Mouse (Mus musculus) neural tube, embryonic 13.5 days (tissue): ENCODE measurements at regions not wholly inside any gene's neighbourhood (a gene's known extent, or its start where the extent isn't known, plus 50 kb on each side); places are given as distances from the start of the nearest gene placed in this dataset.

Source experiments
- ATAC-seq: fragments of 200-750 bp; cut with Nextera tagmentation; 2 replicates; pipeline ENCODE4 v1.8.0; 2017; ENCODE audit warnings: low read depth, mild to moderate bottlenecking, moderate TSS enrichment, moderate library complexity
- H3K27ac ChIP-seq: fragments of 300-500 bp; sonication (generic); replicated peaks from 2 replicates; pipeline ENCODE4 v1.5.1; 2015; ENCODE audit warnings: moderate library complexity, mild to moderate bottlenecking, inconsistent platforms
- H3K27me3 ChIP-seq: fragments of 300-500 bp; sonication (generic); 2 replicates; pipeline ENCODE4 v1.6.1; 2015; ENCODE audit warnings: mild to moderate bottlenecking, inconsistent platforms
- H3K36me3 ChIP-seq: fragments of 300-500 bp; sonication (generic); 2 replicates; pipeline ENCODE4 v1.6.1; 2015; ENCODE audit warnings: mild to moderate bottlenecking, inconsistent platforms
- H3K4me1 ChIP-seq: fragments of 300-500 bp; sonication (generic); replicated peaks from 2 replicates; pipeline ENCODE4 v1.6.1; 2015; ENCODE audit warnings: inconsistent platforms
- H3K4me2 ChIP-seq: fragments of 300-500 bp; sonication (generic); 2 replicates; pipeline ENCODE4 v1.6.1; 2015; ENCODE audit warnings: inconsistent platforms, mild to moderate bottlenecking, moderate library complexity
- H3K4me3 ChIP-seq: fragments of 300-500 bp; sonication (generic); 2 replicates; pipeline ENCODE4 v1.5.1; 2015; ENCODE audit warnings: mild to moderate bottlenecking, inconsistent platforms
- H3K9ac ChIP-seq: fragments of 300-500 bp; sonication (generic); 2 replicates; pipeline ENCODE4 v1.6.1; 2015; ENCODE audit warnings: moderate library complexity, mild to moderate bottlenecking, inconsistent platforms
- H3K9me3 ChIP-seq: fragments of 300-500 bp; sonication (generic); 2 replicates; pipeline ENCODE4 v1.6.1; 2016; ENCODE audit warnings: inconsistent platforms
- WGBS: fragments of 180-500 bp; shearing (Covaris S2); methylation state at CpG from one replicate; pipeline ENCODE4 v1.1.7; 2015; 5-methylcytosine and 5-hydroxymethylcytosine counted together

DNA sequence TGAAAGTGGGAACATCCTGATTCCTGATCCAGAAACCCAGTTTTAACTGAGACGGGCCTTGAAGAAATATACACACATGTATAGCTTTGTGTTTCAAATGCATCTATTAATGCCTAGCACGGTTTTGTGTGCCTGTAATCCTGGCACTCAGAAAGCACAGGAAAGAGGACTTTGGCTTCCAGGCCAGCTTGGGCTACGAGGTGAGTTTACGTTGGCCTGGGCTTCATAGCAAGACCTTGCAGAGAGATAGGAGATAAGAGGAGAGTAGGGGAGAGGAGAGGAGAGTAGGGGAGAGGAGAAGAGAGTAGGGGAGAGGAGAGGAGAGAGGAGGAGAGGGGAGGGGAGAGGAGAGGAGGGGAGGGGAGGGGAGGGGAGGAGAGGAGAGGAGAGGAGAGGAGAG lies 234.9 kb upstream of the Klf4 start:
- no peak overlapping the region for H3K27ac ChIP-seq
- no peak overlapping the region for H3K4me3 ChIP-seq
- ATAC-seq = no peak
- no peaks in the 10 kb centered on the region for H3K27me3 ChIP-seq
- H3K9me3 ChIP-seq = no peaks in the 10 kb centered on the region
- no peak overlapping the region for H3K4me2 ChIP-seq
- no peaks in the 10 kb centered on the region for H3K4me1 ChIP-seq
- H3K9ac ChIP-seq = no peak overlapping the region
- H3K36me3 ChIP-seq = no peaks in the 10 kb centered on the region
- WGBS = 92% methylated on average over 4 of the region's 4 CpGs

DNA sequence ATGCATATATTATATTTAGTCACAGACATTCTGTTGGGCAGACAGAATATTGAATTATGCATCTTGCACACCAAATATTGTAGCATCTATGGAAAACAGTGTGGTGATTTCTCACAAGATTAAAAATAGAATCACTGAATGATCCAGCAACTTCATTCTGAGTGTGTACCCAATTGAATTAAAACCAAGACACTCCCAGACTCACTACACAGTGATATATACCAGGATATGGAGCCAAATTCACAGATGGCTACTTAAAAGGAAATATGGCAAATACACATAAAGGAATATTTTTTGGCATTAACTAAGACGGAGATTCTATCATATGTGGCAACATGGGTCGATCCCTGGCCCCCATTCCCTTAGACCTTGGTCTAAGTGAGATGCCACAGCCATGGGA lies 233.5 kb upstream of the Klf4 start:
- Histone ChIP-seq H3K27me3 (no peaks in the 10 kb centered on the region), H3K4me2 (no peak overlapping the region), H3K4me3 (no peak overlapping the region), H3K9ac (no peak overlapping the region), H3K27ac (no peak overlapping the region), H3K4me1 (no peaks in the 10 kb centered on the region), H3K36me3 (no peaks in the 10 kb centered on the region), H3K9me3 (no peaks in the 10 kb centered on the region)
- WGBS = 91% methylated on average over 2 of the region's 2 CpGs
- no peak for ATAC-seq

DNA sequence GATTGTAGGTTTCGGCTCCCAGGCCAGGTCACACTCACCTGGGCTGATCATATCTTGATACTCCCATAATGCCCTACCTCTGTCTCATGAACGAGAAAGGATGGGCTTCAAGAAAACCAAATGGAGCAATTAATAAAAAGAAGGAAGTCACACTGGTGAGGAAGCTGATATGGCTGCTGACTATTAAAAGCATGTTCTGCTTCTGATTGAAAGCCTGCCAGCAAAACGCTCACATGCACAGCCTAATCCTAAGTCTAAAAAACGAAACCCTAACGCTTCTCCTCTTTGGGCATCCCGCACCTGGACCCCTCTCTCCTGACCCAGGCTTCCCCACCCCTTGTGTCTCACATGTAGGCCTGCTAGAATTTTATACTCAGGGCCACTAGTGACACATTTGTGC lies 230.8 kb upstream of the Klf4 start:
- H3K9me3 ChIP-seq = no peaks in the 10 kb centered on the region
- no peak overlapping the region for H3K9ac ChIP-seq
- H3K4me3 ChIP-seq = no peak overlapping the region
- H3K4me1 ChIP-seq = no peaks in the 10 kb centered on the region
- no peak overlapping the region for H3K4me2 ChIP-seq
- ATAC-seq = no peak
- H3K27ac ChIP-seq = no peak overlapping the region
- 87% methylated on average over 6 of the region's 6 CpGs for WGBS
- no peaks in the 10 kb centered on the region for H3K27me3 ChIP-seq
- no peaks in the 10 kb centered on the region for H3K36me3 ChIP-seq

DNA sequence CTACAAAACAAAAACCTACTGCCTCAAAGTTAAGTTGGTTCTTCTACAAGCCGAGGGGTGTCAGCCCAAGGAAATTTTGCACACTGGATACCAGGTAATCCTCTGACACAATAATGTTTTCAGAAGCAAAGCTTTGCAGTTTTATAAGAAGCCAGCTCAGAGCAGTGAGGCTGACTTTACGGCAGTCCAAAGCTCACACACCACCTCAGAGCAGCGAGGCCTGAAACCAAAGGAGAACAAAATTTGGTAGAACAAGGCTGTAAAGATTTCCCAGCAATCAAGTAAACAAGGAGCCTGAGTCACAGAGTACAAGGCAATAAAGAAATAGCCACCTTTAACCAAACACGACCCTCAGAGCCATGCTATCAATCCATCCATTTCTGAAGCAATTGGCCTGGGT lies 230.1 kb upstream of the Klf4 start:
- 53% methylated on average over 4 of the region's 4 CpGs for WGBS

DNA sequence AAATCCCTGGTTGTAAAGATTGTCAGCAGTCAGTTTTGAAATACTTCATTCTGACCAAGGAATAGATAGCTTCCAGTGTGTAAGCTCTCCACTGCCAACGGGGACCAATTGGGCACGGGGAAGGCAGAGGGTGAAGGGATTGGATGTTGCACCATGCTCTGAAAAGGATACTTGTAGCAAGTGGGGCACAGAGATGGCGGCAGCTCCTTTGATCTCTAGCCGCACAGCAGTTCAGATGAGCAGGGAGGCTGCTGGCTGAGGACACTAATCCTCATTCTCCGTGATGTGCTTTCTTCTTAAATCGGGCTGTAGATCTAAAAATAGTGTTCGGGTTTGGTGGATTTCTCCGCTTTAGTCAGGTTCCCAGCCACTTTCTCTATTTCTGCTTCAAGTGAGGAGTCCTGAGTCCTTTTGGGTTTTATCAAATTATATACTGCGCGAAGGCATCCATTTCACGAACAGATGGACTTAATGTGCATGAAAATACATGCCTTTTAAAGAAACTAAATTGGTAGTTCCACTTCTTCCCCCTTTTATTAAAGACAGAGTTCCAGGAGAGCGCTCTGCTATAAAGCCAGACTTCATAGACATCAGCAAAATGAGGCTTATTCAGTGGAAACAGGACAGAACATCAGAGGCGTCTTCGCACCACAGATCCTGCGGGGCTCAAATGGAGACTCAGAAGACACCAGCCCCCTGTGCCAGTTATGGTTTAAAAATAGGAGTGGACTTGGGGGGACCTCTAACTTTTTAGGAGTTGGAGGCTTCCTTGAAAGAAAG lies 225.1 kb upstream of the Klf4 start:
- no peak for ATAC-seq
- 49% methylated on average over 15 of the region's 15 CpGs for WGBS
- Histone ChIP-seq H3K4me1 (peaks cover 9% of the 10 kb centered on the region; the same call in 1 of the 2 replicates), H3K4me2 (no peak overlapping the region), H3K9ac (no peak overlapping the region), H3K36me3 (no peaks in the 10 kb centered on the region), H3K27me3 (no peaks in the 10 kb centered on the region), H3K27ac (no peak overlapping the region), H3K9me3 (no peaks in the 10 kb centered on the region), H3K4me3 (no peak overlapping the region)

More for the DNA sequence above, 230.1 kb upstream of the Klf4 start:
- Histone ChIP-seq H3K36me3 (no peaks in the 10 kb centered on the region), H3K4me3 (no peak overlapping the region), H3K9ac (no peak overlapping the region), H3K4me1 (peaks cover 5% of the 10 kb centered on the region; the same call in 1 of the 2 replicates), H3K27ac (no peak overlapping the region), H3K9me3 (no peaks in the 10 kb centered on the region), H3K27me3 (no peaks in the 10 kb centered on the region), H3K4me2 (no peak overlapping the region)
- no peak for ATAC-seq

DNA sequence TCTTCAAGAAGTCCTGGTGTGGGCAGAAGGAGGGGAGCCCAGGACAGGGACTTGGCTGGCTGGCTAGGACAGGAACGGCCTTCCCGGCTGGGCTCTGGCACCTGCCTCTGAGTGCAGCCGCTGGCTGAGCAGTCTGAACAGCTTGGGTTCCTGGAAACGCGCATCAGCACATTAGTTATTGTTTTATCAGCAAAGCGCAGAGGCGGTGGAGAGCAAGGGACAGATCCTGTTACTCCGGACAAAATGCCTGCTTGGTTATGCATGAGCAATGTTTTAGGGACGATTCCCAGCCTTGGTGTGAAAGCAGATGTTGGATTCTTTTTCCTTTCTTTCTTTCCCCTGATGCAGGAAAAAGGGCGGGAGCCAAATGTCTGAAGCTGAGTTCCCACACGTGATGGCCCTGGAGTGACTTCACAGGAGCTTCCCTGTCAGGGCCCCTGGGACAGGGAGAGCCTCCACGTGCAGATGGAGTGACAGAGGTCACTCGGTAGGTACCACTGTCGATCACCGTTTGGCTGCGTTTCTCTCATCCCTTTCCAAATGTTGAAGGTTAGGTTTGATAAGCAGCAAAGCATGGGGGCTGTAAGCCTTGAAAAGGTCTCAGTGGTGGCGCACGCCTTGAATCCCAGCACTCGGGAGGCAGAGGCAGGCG lies 217.8 kb upstream of the Klf4 start:
- no peaks in the 10 kb centered on the region for H3K27me3 ChIP-seq
- H3K36me3 ChIP-seq = no peaks in the 10 kb centered on the region
- H3K4me2 ChIP-seq = no peak overlapping the region
- no peaks in the 10 kb centered on the region for H3K4me1 ChIP-seq
- H3K9ac ChIP-seq = no peak overlapping the region
- no peak for ATAC-seq
- no peaks in the 10 kb centered on the region for H3K9me3 ChIP-seq
- 72% methylated on average over 20 of the region's 20 CpGs for WGBS
- no peak overlapping the region for H3K27ac ChIP-seq
- H3K4me3 ChIP-seq = no peak overlapping the region

DNA sequence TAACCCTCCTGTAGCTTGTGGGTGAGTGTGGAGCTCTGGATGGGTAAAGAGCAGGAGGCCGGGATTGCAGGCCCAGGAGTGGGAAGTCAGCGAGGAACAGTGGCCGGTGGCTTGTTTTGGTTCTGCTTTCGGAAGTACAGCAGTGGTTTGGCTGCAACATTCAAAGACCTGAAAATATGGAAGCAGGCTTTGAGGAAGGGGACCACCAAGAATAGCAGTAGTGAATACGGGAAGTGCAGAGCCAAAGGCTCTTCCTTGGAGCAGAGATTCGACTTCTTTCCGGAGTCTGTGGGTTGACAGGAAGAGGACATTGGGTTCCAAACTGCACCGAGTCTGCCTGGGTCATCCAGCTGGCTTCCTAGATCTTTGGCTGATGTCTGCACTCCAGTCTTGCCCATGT lies 209.1 kb upstream of the Klf4 start:
- no peak overlapping the region for H3K4me2 ChIP-seq

DNA sequence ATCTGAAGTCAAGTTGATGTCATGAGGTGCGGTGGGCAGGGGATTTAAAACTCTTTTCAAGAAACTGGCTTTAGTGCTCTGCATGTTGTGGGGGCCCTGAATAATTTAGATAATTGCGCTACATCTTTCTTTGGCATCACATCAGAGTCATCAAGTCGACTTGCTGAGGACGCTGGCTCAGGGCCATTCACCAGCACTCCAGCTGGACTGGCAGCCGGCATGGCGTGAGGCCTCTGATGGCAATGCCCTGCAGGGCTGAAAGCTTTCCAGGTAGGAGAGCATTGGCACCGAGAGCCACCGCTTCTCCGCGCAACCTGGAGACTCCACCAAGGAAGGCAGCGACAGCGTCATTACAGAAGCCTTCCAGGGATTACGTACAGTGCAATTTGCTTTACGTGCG lies 207.8 kb upstream of the Klf4 start:
- no peaks in the 10 kb centered on the region for H3K36me3 ChIP-seq
- no peak for ATAC-seq
- H3K4me3 ChIP-seq = no peak overlapping the region
- H3K27me3 ChIP-seq = no peaks in the 10 kb centered on the region
- H3K27ac ChIP-seq = no peak overlapping the region
- no peak overlapping the region for H3K9ac ChIP-seq
- 87% methylated on average over 15 of the region's 15 CpGs for WGBS
- H3K4me2 ChIP-seq = no peak overlapping the region
- H3K9me3 ChIP-seq = no peaks in the 10 kb centered on the region
- H3K4me1 ChIP-seq = no peaks in the 10 kb centered on the region

More for the DNA sequence above, 209.1 kb upstream of the Klf4 start:
- H3K36me3 ChIP-seq = no peaks in the 10 kb centered on the region
- no peaks in the 10 kb centered on the region for H3K9me3 ChIP-seq
- no peak overlapping the region for H3K27ac ChIP-seq
- no peaks in the 10 kb centered on the region for H3K27me3 ChIP-seq
- no peak overlapping the region for H3K9ac ChIP-seq
- no peaks in the 10 kb centered on the region for H3K4me1 ChIP-seq
- 92% methylated on average over 8 of the region's 8 CpGs for WGBS
- H3K4me3 ChIP-seq = no peak overlapping the region
- ATAC-seq = no peak

DNA sequence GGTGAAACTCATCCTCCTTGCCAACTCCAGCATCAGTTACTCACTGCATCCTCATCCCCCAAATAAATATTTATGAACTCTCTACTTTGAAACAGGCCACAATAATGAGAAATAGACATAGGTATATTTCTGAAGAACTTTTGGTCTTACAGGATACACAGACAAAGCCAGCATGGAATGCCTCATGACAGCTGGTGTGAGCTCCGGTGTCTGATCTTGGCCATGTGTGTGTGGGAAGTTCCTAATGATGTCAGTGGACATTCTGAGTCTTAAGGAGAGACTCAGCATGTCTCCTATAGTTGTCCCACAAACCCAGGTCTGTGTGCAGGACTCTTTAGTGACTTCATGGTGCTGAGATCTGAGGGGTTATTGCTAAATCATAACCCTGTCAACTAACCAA lies 206.4 kb upstream of the Klf4 start:
- ATAC-seq = no peak
- 93% methylated on average over 1 of the region's 1 CpGs for WGBS

DNA sequence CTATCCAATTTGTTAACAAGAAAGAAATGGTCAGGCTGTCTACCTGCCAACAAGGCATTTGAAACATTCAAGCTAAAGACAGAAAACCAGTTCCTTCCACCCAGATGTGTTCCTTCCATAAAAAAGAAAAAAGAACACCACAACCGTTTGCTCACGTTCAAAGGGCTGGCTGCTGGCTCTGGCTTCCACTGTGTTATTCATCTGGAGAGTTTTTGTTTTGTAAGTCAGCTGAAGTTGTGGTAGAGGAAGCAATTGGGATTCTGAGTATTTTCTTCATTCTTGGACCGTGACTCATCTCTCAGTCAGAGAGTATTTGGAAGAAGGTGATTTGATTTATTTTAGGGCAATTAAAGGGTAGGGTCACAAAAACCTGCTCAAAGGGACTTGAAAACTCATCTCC lies 203.2 kb upstream of the Klf4 start:
- no peak for ATAC-seq
- Histone ChIP-seq H3K9me3 (no peaks in the 10 kb centered on the region), H3K36me3 (no peaks in the 10 kb centered on the region), H3K9ac (no peak overlapping the region), H3K4me1 (no peaks in the 10 kb centered on the region), H3K4me2 (no peak overlapping the region), H3K4me3 (no peak overlapping the region), H3K27me3 (no peaks in the 10 kb centered on the region), H3K27ac (no peak overlapping the region)
- 48% methylated on average over 3 of the region's 3 CpGs for whole genome bisulfite sequencing

More for the DNA sequence above, 206.4 kb upstream of the Klf4 start:
- Histone ChIP-seq H3K9me3 (no peaks in the 10 kb centered on the region), H3K4me1 (no peaks in the 10 kb centered on the region), H3K4me2 (no peak overlapping the region), H3K9ac (no peak overlapping the region), H3K27ac (no peak overlapping the region), H3K4me3 (no peak overlapping the region), H3K27me3 (no peaks in the 10 kb centered on the region), H3K36me3 (no peaks in the 10 kb centered on the region)

DNA sequence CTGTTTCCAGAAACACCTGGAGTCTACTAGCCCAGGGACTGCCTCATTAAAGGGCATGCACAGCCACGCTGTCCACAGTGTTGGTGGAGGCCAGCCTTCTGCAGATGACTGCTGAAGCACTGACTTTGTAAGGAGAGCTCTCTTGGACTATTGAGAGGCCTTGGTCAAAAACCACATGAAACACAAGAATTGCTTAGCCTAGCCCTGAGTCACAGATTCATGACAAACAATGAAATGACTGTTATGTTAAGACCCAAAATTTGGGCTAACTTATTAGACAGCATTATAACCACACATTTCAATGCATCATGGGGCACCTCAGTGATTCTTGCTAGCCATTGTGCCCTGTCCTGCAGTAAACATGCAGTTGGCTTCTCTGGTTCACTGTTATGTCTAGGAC lies 202.1 kb upstream of the Klf4 start:
- WGBS = 76% methylated on average over 1 of the region's 1 CpGs
- ATAC-seq = no peak
- Histone ChIP-seq H3K4me1 (no peaks in the 10 kb centered on the region), H3K4me3 (no peak overlapping the region), H3K9me3 (no peaks in the 10 kb centered on the region), H3K27ac (no peak overlapping the region), H3K4me2 (no peak overlapping the region), H3K36me3 (no peaks in the 10 kb centered on the region), H3K27me3 (no peaks in the 10 kb centered on the region), H3K9ac (no peak overlapping the region)

DNA sequence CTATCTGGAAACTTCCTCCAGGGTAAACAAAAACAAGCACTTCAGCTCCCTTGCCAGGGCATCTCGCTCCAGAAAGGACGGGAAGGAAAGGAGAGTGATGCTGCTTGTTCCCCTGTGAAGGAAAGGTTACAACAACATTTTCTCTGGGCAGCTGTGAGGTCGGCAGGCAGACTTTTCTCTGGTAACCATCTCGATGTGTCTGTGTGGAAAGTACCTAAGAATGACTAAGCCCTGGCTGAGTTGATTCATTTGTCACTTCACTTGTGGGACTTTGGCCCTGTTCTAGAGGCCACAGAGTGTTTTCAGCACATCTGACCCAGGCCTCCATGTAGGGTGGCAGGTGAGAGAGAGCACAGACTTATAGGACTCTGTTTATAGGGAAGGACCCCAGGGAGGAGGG lies 201.0 kb upstream of the Klf4 start:
- Histone ChIP-seq H3K36me3 (no peaks in the 10 kb centered on the region), H3K4me1 (no peaks in the 10 kb centered on the region), H3K4me2 (no peak overlapping the region), H3K27me3 (no peaks in the 10 kb centered on the region), H3K9me3 (no peaks in the 10 kb centered on the region), H3K27ac (no peak overlapping the region), H3K9ac (no peak overlapping the region), H3K4me3 (no peak overlapping the region)
- ATAC-seq = no peak
- WGBS = 71% methylated on average over 4 of the region's 4 CpGs

DNA sequence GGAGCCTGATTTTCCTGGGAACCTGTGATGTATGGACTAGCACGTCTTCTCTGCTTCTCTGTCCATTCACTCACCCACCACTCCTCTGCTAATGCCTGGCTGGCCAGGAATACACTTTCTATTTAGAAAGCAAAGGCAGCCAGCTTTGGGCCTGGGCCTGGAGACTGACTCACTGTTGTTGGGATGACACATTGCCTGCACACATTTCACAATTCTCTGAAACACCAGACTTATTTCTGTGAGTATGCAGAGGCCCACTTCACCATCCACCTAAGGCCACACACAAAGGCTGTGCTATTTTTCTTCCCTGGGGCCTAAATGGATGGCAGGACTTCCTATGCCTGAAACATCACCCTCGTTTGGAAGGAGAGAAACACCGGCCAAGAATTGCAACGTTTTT lies 199.7 kb upstream of the Klf4 start:
- Histone ChIP-seq H3K9me3 (no peaks in the 10 kb centered on the region), H3K36me3 (no peaks in the 10 kb centered on the region), H3K27ac (peak overlapping the region; percentile 38; the same call in 1 of the 2 replicates), H3K4me3 (no peak overlapping the region), H3K4me1 (no peaks in the 10 kb centered on the region), H3K9ac (no peak overlapping the region), H3K27me3 (no peaks in the 10 kb centered on the region), H3K4me2 (no peak overlapping the region)
- peak; percentile 40 for ATAC-seq
- WGBS = 53% methylated on average over 4 of the region's 4 CpGs
